Mouse (Mus musculus): ENCODE data around the gene Gm14440.
"Not testable (repeated sequence)": the region's sequence is repeated elsewhere in the genome, so short reads cannot be mapped to it uniquely, and the experiment has no call there.

The Gm14440 gene

DNA sequence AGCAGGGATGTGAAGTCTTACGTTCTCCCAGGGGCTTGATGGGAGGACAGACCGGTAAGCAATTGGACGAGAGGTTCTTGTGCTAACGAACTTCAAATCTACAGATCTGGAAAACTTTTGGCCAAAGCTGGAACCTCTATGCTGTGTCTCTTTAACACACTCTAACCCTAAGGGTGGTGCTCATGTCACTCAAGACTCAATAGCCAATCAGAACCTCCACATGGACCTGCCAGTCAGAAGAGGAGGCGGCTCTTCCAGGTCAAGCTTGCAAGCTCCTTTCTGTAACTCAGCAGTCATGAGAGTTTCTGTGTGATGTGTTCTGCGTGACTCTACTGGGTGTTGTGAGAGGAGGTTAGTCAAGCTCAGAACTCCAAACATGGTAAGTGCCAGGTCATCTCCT is at the start of gene Gm14440:
Gm14440 (plus strand) TSS at position 301 of the 400 bp plus-strand sequence.
- not testable (repeated sequence) for DNase-seq (ENCODE audit: low read depth, low spot score)
